Mouse (Mus musculus) kidney, postnatal 0 days (tissue): ENCODE results near the gene Fbxo24. TPM values are rescaled to one million over a fixed set of nuclear protein-coding genes. Genes with fewer than 3 reads are reported as not detected.

Source experiments
- ATAC-seq: fragments of 200-750 bp; cut with Nextera tagmentation; replicated peaks from 2 replicates; pipeline ENCODE4 v1.8.0; 2017; ENCODE audit warnings: low read depth, moderate number of reproducible peaks, moderate TSS enrichment, moderate library complexity; ENCODE audit not compliant: low FRiP score
- DNase-seq: peaks from one replicate; pipeline ENCODE4 v3.0.0-alpha.2; 2016; ENCODE audit warnings: low spot score
- H3K27ac ChIP-seq: fragments of 300-500 bp; sonication (generic); 2 replicates; pipeline ENCODE4 v1.5.1; 2014; ENCODE audit warnings: mild to moderate bottlenecking
- H3K27me3 ChIP-seq: fragments of 300-500 bp; sonication (generic); 2 replicates; pipeline ENCODE4 v1.6.1; 2014; ENCODE audit warnings: low read length, mixed read lengths; ENCODE audit not compliant: insufficient read depth
- H3K36me3 ChIP-seq: fragments of 300-500 bp; sonication (generic); 2 replicates; pipeline ENCODE4 v1.6.1; 2014; ENCODE audit warnings: low read length, mixed read lengths; ENCODE audit not compliant: insufficient read depth
- H3K4me1 ChIP-seq: fragments of 300-500 bp; sonication (generic); replicated peaks from 2 replicates; pipeline ENCODE4 v1.6.1; 2014; ENCODE audit warnings: antibody characterized with exemption, low read length, mixed read lengths; ENCODE audit not compliant: insufficient read depth
- H3K4me2 ChIP-seq: fragments of 300-500 bp; sonication (generic); 2 replicates; pipeline ENCODE4 v1.6.1; 2014; ENCODE audit warnings: mild to moderate bottlenecking, low read length, moderate library complexity, mixed read lengths
- H3K4me3 ChIP-seq: fragments of 300-500 bp; sonication (generic); replicated peaks from 2 replicates; pipeline ENCODE4 v1.5.1; 2014; ENCODE audit warnings: low read depth, low read length
- H3K9ac ChIP-seq: fragments of 300-500 bp; sonication (generic); 2 replicates; pipeline ENCODE4 v1.6.1; 2014; ENCODE audit warnings: low read depth, low read length
- H3K9me3 ChIP-seq: fragments of 300-500 bp; sonication (generic); replicated peaks from 2 replicates; pipeline ENCODE4 v1.6.1; 2016; ENCODE audit warnings: low read length, inconsistent platforms, mixed read lengths
- CTCF ChIP-seq: IDR thresholded peaks from 2 replicates; pipeline ENCODE4 v1.5.1; 2016; ENCODE audit warnings: antibody characterized with exemption, low read depth, mild to moderate bottlenecking, moderate library complexity
- WGBS: fragments of 180-500 bp; shearing (Covaris S2); extraction: QIAGEN DNeasy Blood & Tissue Kit; methylation state at CpG from one replicate; pipeline ENCODE4 v1.1.7; 2014; 5-methylcytosine and 5-hydroxymethylcytosine counted together
- polyA plus RNA-seq: library from polyadenylated mRNA; unstranded; fragments of >200 nt; fragmentation: Nextera tagmentation; extraction: Ambion mirVana; gene quantifications from 2 replicates; pipeline ENCODE4 v1.2.1, GENCODE M21; 2015

The Fbxo24 gene
- polyA plus RNA-seq = 0.14 and 0.17 TPM in 2 replicates

- WGBS = under 1% methylated on average over 44 of the region's 46 CpGs
Measured at GRCm38 (mm10) chr5:137628498-137629305, at the start of gene Fbxo24, which contains the start of the genes Lrch4 and Gm20605. TSS of gene Fbxo24 (minus strand) at chr5:137629002. TSS of gene Lrch4 (plus strand) at chr5:137629121. TSS of gene Gm20605 (plus strand) at chr5:137629175.

GRCm38 (mm10) chr5:137677859-137678258 lies 49.1 kb upstream of the Fbxo24 start:
- no peak overlapping the region for H3K4me2 ChIP-seq
- no peaks in the 10 kb centered on the region for H3K27me3 ChIP-seq
- TF ChIP-seq CTCF = no peak
- no peak overlapping the region for H3K9ac ChIP-seq
- WGBS = 97% methylated on average over 8 of the region's 8 CpGs
- no peak overlapping the region for H3K4me3 ChIP-seq
- no peak for DNase-seq
- no peak for ATAC-seq
- H3K9me3 ChIP-seq = no peaks in the 10 kb centered on the region
- H3K36me3 ChIP-seq = no peaks in the 10 kb centered on the region
- H3K27ac ChIP-seq = no peak overlapping the region
- H3K4me1 ChIP-seq = no peaks in the 10 kb centered on the region

More at GRCm38 (mm10) chr5:137628498-137629305, at the start of gene Fbxo24, which contains the start of the genes Lrch4 and Gm20605:
- H3K9me3 ChIP-seq = no peaks in the 10 kb centered on the region
- TF ChIP-seq CTCF = peak; percentile 39
- DNase-seq = peak; percentile 100
- H3K9ac ChIP-seq = peak within 1 kb of the TSS; percentile 78
- H3K4me3 ChIP-seq = peak within 1 kb of the TSS; percentile 74
- peaks cover 5% of the 10 kb centered on the region; the same call in 1 of the 2 replicates for H3K36me3 ChIP-seq
- H3K4me2 ChIP-seq = peak within 1 kb of the TSS; percentile 72
- peaks cover 23% of the 10 kb centered on the region; the same call in 1 of the 2 replicates for H3K4me1 ChIP-seq
- peak; percentile 95 for ATAC-seq
- H3K27me3 ChIP-seq = no peaks in the 10 kb centered on the region
- peak within 1 kb of the TSS; percentile 96 for H3K27ac ChIP-seq

GRCm38 (mm10) chr5:137674786-137675185 lies 46.0 kb upstream of the Fbxo24 start:
- Histone ChIP-seq H3K36me3 (no peaks in the 10 kb centered on the region), H3K9me3 (no peaks in the 10 kb centered on the region), H3K4me2 (no peak overlapping the region), H3K9ac (no peak overlapping the region), H3K27me3 (no peaks in the 10 kb centered on the region), H3K4me3 (no peak overlapping the region), H3K27ac (no peak overlapping the region), H3K4me1 (peaks cover 14% of the 10 kb centered on the region; the same call in 1 of the 2 replicates)
- TF ChIP-seq CTCF = no peak
- DNase-seq (no peak), ATAC-seq (no peak)
- 90% methylated on average over 8 of the region's 8 CpGs for WGBS

DNA sequence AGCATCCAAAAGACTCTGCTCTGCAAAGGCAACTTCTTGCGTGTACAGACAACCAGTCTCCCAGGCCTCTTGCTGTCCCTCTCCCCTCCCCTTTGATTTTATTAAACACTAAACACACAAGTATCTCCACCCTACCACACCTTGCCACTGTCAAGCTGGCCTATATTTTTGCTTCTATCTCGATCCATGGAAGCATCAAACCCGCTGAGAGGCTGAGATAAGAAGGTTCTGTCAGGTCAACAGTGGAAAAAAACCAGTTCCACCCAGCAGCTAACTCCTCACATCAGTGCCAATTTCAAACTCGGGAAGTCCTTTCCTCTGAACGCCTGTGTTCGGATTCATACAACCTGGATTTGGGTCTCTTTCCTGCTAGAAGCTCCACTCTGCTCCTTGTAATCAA lies 44.2 kb upstream of the Fbxo24 start:
- no peak overlapping the region for H3K27ac ChIP-seq
- ATAC-seq = no peak
- no peak overlapping the region for H3K4me3 ChIP-seq

GRCm38 (mm10) chr5:137672361-137672760 lies 43.6 kb upstream of the Fbxo24 start:
- no peak for TF ChIP-seq CTCF
- Histone ChIP-seq H3K4me2 (no peak overlapping the region), H3K9ac (no peak overlapping the region), H3K9me3 (no peaks in the 10 kb centered on the region), H3K27ac (peak overlapping the region; percentile 88), H3K4me1 (peaks cover 14% of the 10 kb centered on the region; the same call in 1 of the 2 replicates), H3K4me3 (no peak overlapping the region), H3K27me3 (no peaks in the 10 kb centered on the region), H3K36me3 (no peaks in the 10 kb centered on the region)
- ATAC-seq = no peak
- DNase-seq = no peak
- 68% methylated on average over 5 of the region's 5 CpGs for WGBS

More for the DNA sequence above, 44.2 kb upstream of the Fbxo24 start:
- Histone ChIP-seq H3K36me3 (no peaks in the 10 kb centered on the region), H3K9me3 (no peaks in the 10 kb centered on the region), H3K4me1 (peaks cover 14% of the 10 kb centered on the region; the same call in 1 of the 2 replicates), H3K9ac (no peak overlapping the region), H3K27me3 (no peaks in the 10 kb centered on the region), H3K4me2 (no peak overlapping the region)
- TF ChIP-seq CTCF = no peak
- WGBS = 86% methylated on average over 6 of the region's 6 CpGs
- DNase-seq = no peak

GRCm38 (mm10) chr5:137671443-137672240 lies 42.8 kb upstream of the Fbxo24 start:
- H3K27me3 ChIP-seq = no peaks in the 10 kb centered on the region
- H3K9me3 ChIP-seq = no peaks in the 10 kb centered on the region
- ATAC-seq = peak; percentile 88
- peaks cover 14% of the 10 kb centered on the region; the same call in 1 of the 2 replicates for H3K4me1 ChIP-seq
- 8% methylated on average over 9 of the region's 9 CpGs for whole genome bisulfite sequencing
- peaks cover 5% of the 10 kb centered on the region; the same call in 1 of the 2 replicates for H3K36me3 ChIP-seq
- DNase-seq = peak; percentile 83
- peak overlapping the region; percentile 88 for H3K27ac ChIP-seq
- no peak overlapping the region for H3K4me2 ChIP-seq
- no peak; the same call in 1 of the 2 replicates for TF ChIP-seq CTCF
- peak overlapping the region; percentile 28; the same call in 1 of the 2 replicates for H3K9ac ChIP-seq
- no peak overlapping the region for H3K4me3 ChIP-seq
